Mouse (Mus musculus) heart, embryonic 15.5 days (tissue): ENCODE data around the gene Sf3b3. TPM values are rescaled to one million over a fixed set of nuclear protein-coding genes. Genes with fewer than 3 reads are reported as not detected.

ENCODE experiments used
- ATAC-seq: fragments of 200-750 bp; cut with Nextera tagmentation; replicated peaks from 2 replicates; pipeline ENCODE4 v1.8.0; 2017; ENCODE audit warnings: low read depth, moderate TSS enrichment; ENCODE audit not compliant: insufficient number of reproducible peaks, insufficient read depth, low FRiP score
- H3K27ac ChIP-seq: fragments of 300-500 bp; sonication (generic); 2 replicates; pipeline ENCODE4 v1.5.1; 2015; ENCODE audit warnings: mild to moderate bottlenecking, inconsistent platforms
- H3K27me3 ChIP-seq: fragments of 300-500 bp; sonication (generic); 2 replicates; pipeline ENCODE4 v1.6.1; 2015; ENCODE audit warnings: inconsistent platforms
- H3K36me3 ChIP-seq: fragments of 300-500 bp; sonication (generic); 2 replicates; pipeline ENCODE4 v1.6.1; 2015; ENCODE audit warnings: mild to moderate bottlenecking, inconsistent platforms
- H3K4me1 ChIP-seq: fragments of 300-500 bp; sonication (generic); replicated peaks from 2 replicates; pipeline ENCODE4 v1.6.1; 2015; ENCODE audit warnings: inconsistent platforms
- H3K4me2 ChIP-seq: fragments of 300-500 bp; sonication (generic); 2 replicates; pipeline ENCODE4 v1.6.1; 2015; ENCODE audit warnings: inconsistent platforms, mild to moderate bottlenecking, moderate library complexity
- H3K4me3 ChIP-seq: fragments of 300-500 bp; sonication (generic); 2 replicates; pipeline ENCODE4 v1.5.1; 2015; ENCODE audit warnings: mild to moderate bottlenecking, inconsistent platforms
- H3K9ac ChIP-seq: fragments of 300-500 bp; sonication (generic); 2 replicates; pipeline ENCODE4 v1.6.1; 2015; ENCODE audit warnings: mild to moderate bottlenecking, inconsistent platforms
- H3K9me3 ChIP-seq: fragments of 300-500 bp; sonication (generic); replicated peaks from 2 replicates; pipeline ENCODE4 v1.6.1; 2016; ENCODE audit warnings: inconsistent platforms
- WGBS: fragments of 180-500 bp; shearing (Covaris S2); methylation state at CpG from one replicate; pipeline ENCODE4 v1.1.7; 2015; ENCODE audit warnings: mixed read lengths; 5-methylcytosine and 5-hydroxymethylcytosine counted together
- polyA plus RNA-seq: library from polyadenylated mRNA; unstranded; fragments of >200 nt; fragmentation: Nextera tagmentation; extraction: Ambion mirVana; gene quantifications from 2 replicates; pipeline ENCODE4 v1.2.1, GENCODE M21; 2015

Gene Sf3b3
- 65.1 and 85.4 TPM in 2 replicates for polyA plus RNA-seq

DNA sequence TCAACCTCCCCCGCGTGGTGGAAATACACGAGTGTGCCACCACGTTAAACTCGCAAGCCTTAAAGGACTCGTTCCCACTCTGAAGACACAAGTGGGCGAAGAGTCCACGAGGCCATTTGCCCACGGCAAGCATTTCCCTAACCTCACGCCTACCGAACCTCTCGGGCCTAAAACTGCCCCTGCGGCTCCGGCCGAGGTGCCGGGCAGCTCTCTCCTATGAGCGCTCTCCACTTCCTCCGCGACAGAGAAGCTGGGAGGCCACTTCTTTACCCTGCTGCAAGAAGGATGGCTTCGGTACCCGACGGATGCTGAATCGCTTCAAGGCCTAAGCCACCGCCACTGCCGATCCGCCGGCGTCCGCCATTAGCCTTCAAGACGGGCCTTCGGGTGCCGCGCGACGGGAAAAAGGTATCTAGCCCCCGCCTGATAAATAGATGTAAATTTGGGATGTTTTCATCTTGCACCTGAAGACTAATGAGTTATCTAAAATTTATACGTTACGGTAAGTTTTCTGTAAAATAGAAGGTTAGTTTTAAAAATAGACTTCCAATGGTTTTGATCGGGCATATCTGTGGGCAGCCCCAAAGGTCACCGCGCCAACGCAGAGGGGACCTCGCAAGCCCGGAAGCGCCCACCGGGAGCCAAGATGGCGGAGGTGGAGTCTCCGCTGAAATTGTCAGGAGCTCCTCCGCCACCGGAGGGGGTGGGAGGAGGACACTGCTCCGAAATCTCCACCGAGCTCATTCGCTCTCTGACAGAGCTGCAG, at the start of gene Sf3b3, which contains the start of gene Cog4:
Sf3b3 (minus strand) TSS at position 383 of the 766 bp plus-strand sequence.
Cog4 (plus strand) TSS at position 196 of the 766 bp plus-strand sequence.
- H3K4me3 ChIP-seq, result peak within 1 kb of the TSS; percentile 96
- H3K9ac ChIP-seq, result peak within 1 kb of the TSS; percentile 91
- H3K36me3 ChIP-seq, result peaks cover 36% of the 10 kb centered on the region
- H3K4me1 ChIP-seq, result peaks cover 25% of the 10 kb centered on the region
- no peaks in the 10 kb centered on the region for H3K9me3 ChIP-seq
- no peaks in the 10 kb centered on the region for H3K27me3 ChIP-seq
- under 1% methylated on average over 53 of the region's 53 CpGs for WGBS
- peak; percentile 87 for ATAC-seq
- peak within 1 kb of the TSS; percentile 74 for H3K4me2 ChIP-seq
- peak within 1 kb of the TSS; percentile 90 for H3K27ac ChIP-seq

DNA sequence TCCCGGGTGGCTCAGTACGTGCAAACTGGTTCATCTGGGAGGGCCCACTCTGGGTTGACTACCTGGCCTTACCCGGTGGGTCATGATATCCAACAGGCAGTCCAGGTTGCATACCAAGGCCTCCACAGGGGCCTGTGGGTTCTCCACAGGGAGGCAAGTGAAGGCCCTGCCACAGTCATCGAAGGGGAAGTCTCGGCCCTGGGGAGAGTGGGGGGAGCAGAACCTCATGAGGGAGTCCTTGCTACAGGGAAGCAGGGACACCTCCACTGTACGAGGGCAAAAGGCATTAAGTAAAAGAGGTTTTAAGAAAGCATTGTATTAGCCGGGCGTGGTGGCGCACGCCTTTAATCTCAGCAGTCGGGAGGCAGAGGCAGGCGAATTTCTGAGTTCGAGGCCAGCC, 49.2 kb upstream of the Sf3b3 start:
- H3K27me3 ChIP-seq, result no peaks in the 10 kb centered on the region
- WGBS, result 94% methylated on average over 13 of the region's 13 CpGs
- H3K36me3 ChIP-seq, result peaks cover 9% of the 10 kb centered on the region; the same call in 1 of the 2 replicates
- H3K27ac ChIP-seq, result no peak overlapping the region
- H3K9me3 ChIP-seq, result no peaks in the 10 kb centered on the region
- H3K4me3 ChIP-seq, result no peak overlapping the region
- no peaks in the 10 kb centered on the region for H3K4me1 ChIP-seq
- H3K9ac ChIP-seq, result no peak overlapping the region
- no peak for ATAC-seq
- no peak overlapping the region for H3K4me2 ChIP-seq

DNA sequence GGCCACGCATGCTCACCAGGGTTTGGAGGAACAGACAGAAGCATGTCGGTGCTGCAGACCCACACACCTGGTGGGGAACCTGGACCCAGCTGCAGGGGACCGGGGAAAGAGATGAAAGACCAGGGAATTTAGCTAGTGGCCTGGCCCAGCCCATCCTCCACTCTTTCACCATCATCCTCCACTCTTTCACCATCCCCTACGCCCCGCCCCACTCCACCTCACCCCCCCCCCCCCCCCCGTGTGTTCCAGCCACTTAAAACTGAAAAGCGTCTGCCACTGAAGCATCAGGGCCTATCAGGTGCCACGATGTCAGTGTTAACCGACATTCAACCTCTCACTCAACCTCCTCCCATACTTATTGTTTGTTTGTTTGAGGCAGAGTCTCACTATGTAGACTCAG, 48.7 kb upstream of the Sf3b3 start:
- WGBS, result 60% methylated on average over 9 of the region's 9 CpGs
- 0 out of 2 replicates have a peak, but pooled peaks cover under 1% of the 10 kb centered on the region for H3K4me1 ChIP-seq
- no peaks in the 10 kb centered on the region for H3K27me3 ChIP-seq
- no peak overlapping the region for H3K27ac ChIP-seq
- H3K36me3 ChIP-seq, result peaks cover 9% of the 10 kb centered on the region; the same call in 1 of the 2 replicates
- no peak for ATAC-seq
- no peak overlapping the region for H3K4me2 ChIP-seq
- H3K9ac ChIP-seq, result no peak overlapping the region
- H3K4me3 ChIP-seq, result no peak overlapping the region
- no peaks in the 10 kb centered on the region for H3K9me3 ChIP-seq

- Histone ChIP-seq H3K9me3 (no peaks in the 10 kb centered on the region), H3K27ac (no peak overlapping the region), H3K4me2 (no peak overlapping the region), H3K4me1 (0 out of 2 replicates have a peak, but pooled peaks cover 2% of the 10 kb centered on the region), H3K36me3 (peaks cover 9% of the 10 kb centered on the region; the same call in 1 of the 2 replicates), H3K9ac (no peak overlapping the region), H3K4me3 (no peak overlapping the region), H3K27me3 (no peaks in the 10 kb centered on the region)
- WGBS, result 81% methylated on average over 10 of the region's 10 CpGs
- no peak for ATAC-seq
Measured at GRCm38 (mm10) chr8:110894851-110895250, 48.3 kb upstream of the Sf3b3 start.

GRCm38 (mm10) chr8:110892913-110893312, 46.3 kb upstream of the Sf3b3 start:
- no peaks in the 10 kb centered on the region for H3K27me3 ChIP-seq
- no peaks in the 10 kb centered on the region for H3K9me3 ChIP-seq
- H3K27ac ChIP-seq, result no peak overlapping the region
- no peak overlapping the region for H3K4me2 ChIP-seq
- 93% methylated on average over 2 of the region's 2 CpGs for WGBS
- no peak overlapping the region for H3K9ac ChIP-seq
- peaks cover 4% of the 10 kb centered on the region; the same call in 1 of the 2 replicates for H3K36me3 ChIP-seq
- H3K4me1 ChIP-seq, result 0 out of 2 replicates have a peak, but pooled peaks cover 2% of the 10 kb centered on the region
- no peak overlapping the region for H3K4me3 ChIP-seq
- ATAC-seq, result no peak

DNA sequence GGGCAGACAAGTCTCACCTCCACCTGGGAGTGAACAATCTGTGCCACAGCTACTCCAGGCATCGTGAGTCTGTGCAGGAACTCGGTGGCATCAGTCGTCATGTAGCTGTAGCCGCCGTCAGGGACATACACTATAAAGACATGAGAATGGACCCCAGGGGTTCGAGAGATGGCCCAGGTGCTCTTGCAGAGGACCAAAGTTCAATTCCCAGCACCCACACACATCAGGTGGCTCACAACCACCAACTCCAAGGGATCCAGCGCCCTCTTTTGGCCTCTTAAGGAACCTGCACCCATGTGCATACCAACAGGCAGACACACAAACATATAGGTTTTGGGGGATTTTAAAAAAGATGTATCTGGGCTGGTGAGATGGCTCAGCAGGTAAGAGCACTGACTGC, 45.5 kb upstream of the Sf3b3 start:
- Histone ChIP-seq H3K4me3 (no peak overlapping the region), H3K36me3 (no peaks in the 10 kb centered on the region), H3K9ac (no peak overlapping the region), H3K4me1 (0 out of 2 replicates have a peak, but pooled peaks cover 2% of the 10 kb centered on the region), H3K4me2 (no peak overlapping the region), H3K27me3 (no peaks in the 10 kb centered on the region), H3K27ac (no peak overlapping the region), H3K9me3 (no peaks in the 10 kb centered on the region)
- no peak for ATAC-seq
- WGBS, result 90% methylated on average over 7 of the region's 7 CpGs

GRCm38 (mm10) chr8:110889904-110890470, 43.4 kb upstream of the Sf3b3 start:
- Histone ChIP-seq H3K9me3 (no peaks in the 10 kb centered on the region), H3K4me3 (no peak overlapping the region), H3K27me3 (no peaks in the 10 kb centered on the region), H3K4me1 (0 out of 2 replicates have a peak, but pooled peaks cover 2% of the 10 kb centered on the region), H3K9ac (no peak overlapping the region), H3K4me2 (no peak overlapping the region), H3K27ac (no peak overlapping the region), H3K36me3 (no peaks in the 10 kb centered on the region; the same call in 1 of the 2 replicates)
- no peak for ATAC-seq
- 54% methylated on average over 12 of the region's 12 CpGs for WGBS

DNA sequence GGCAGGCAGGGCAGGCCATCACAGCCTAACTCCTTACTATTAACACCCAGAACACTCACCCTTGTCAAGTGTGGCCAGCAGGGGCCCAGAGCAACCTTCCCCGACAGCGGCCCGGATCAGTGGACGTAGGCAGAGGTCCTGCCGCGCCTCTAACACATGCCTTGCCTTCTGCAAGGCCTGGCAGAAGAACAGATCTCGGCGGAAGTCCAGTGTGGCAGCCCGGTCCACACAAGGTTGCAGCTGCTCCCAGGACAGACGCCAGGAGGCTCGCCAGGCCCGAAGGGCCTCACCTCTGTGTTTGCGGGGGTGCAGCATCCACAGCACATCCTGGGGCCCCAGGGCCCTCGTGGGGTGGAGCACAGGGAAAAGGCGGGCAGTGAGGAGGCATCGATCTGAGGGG, 42.3 kb upstream of the Sf3b3 start:
- Histone ChIP-seq H3K4me3 (no peak overlapping the region), H3K27ac (no peak overlapping the region), H3K27me3 (no peaks in the 10 kb centered on the region), H3K9ac (no peak overlapping the region), H3K4me2 (no peak overlapping the region), H3K4me1 (0 out of 2 replicates have a peak, but pooled peaks cover 2% of the 10 kb centered on the region), H3K36me3 (peaks cover 7% of the 10 kb centered on the region), H3K9me3 (no peaks in the 10 kb centered on the region)
- ATAC-seq, result no peak
- WGBS, result 85% methylated on average over 16 of the region's 16 CpGs

DNA sequence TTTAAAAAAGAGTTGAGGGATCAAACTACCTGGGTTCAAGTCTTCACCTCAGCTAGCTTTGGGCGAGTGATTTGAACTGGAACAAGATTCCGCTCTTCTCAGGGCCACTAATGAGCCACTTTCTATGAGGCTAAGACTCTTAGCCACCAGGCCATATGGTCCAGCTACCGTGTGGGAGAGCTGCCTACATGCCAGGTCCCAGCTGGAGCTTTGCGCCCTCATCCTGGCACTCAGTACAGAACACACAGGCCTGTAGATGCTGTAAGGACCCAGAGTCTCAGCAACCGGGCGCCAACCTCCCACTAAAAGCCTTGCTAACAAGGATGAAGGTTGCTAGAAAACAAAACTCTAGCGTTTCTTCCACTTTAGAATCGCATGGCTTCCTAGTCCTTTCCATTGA, 41.9 kb upstream of the Sf3b3 start:
- H3K9me3 ChIP-seq, result no peaks in the 10 kb centered on the region
- H3K27me3 ChIP-seq, result no peaks in the 10 kb centered on the region
- no peak overlapping the region for H3K9ac ChIP-seq
- no peak overlapping the region for H3K4me2 ChIP-seq
- 0 out of 2 replicates have a peak, but pooled peaks cover 2% of the 10 kb centered on the region for H3K4me1 ChIP-seq
- no peak overlapping the region for H3K4me3 ChIP-seq
- peaks cover 11% of the 10 kb centered on the region for H3K36me3 ChIP-seq
- ATAC-seq, result no peak
- H3K27ac ChIP-seq, result no peak overlapping the region
- 89% methylated on average over 8 of the region's 8 CpGs for WGBS

GRCm38 (mm10) chr8:110887551-110887950, 41.0 kb upstream of the Sf3b3 start:
- H3K4me2 ChIP-seq, result no peak overlapping the region
- H3K36me3 ChIP-seq, result peaks cover 20% of the 10 kb centered on the region
- 0 out of 2 replicates have a peak, but pooled peaks cover 2% of the 10 kb centered on the region for H3K4me1 ChIP-seq
- H3K9me3 ChIP-seq, result no peaks in the 10 kb centered on the region
- H3K4me3 ChIP-seq, result no peak overlapping the region
- no peak for ATAC-seq
- H3K27me3 ChIP-seq, result no peaks in the 10 kb centered on the region
- no peak overlapping the region for H3K27ac ChIP-seq
- WGBS, result 93% methylated on average over 10 of the region's 10 CpGs
- H3K9ac ChIP-seq, result no peak overlapping the region

DNA sequence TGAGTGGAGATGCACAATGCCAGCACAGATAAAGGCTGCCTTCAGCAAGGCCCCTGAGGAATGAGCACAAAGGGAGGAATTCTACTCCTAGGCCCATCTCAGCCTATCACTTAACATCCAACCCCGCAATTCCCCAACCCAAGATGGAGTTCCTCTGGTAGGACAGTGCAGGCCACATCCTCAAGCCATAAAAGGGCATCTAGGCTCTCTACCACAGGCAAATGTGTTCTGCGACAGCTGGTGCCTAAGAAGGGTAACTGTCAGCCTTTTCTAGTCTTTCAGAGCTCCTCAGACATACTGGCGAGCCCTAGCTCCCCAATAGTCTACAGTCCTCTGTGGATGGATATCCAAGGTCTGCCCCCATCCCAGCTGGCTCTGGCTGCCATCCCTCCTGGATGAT, 40.0 kb upstream of the Sf3b3 start:
- Histone ChIP-seq H3K36me3 (peaks cover 29% of the 10 kb centered on the region), H3K27ac (no peak overlapping the region), H3K4me2 (no peak overlapping the region), H3K9ac (no peak overlapping the region), H3K9me3 (no peaks in the 10 kb centered on the region), H3K4me1 (0 out of 2 replicates have a peak, but pooled peaks cover 2% of the 10 kb centered on the region), H3K27me3 (no peaks in the 10 kb centered on the region), H3K4me3 (no peak overlapping the region)
- no peak for ATAC-seq
- WGBS, result 80% methylated on average over 3 of the region's 3 CpGs
